Mouse (Mus musculus): ENCODE measurements around the gene Lamp5.

Gene Lamp5

GRCm38 (mm10) chr2:136051688-136052289, at the start of gene Lamp5:
Lamp5 (plus strand) TSS chr2:136052239.
- DNase-seq (ENCODE audit: extremely low read depth, low read depth, low spot score) = no peak

DNA sequence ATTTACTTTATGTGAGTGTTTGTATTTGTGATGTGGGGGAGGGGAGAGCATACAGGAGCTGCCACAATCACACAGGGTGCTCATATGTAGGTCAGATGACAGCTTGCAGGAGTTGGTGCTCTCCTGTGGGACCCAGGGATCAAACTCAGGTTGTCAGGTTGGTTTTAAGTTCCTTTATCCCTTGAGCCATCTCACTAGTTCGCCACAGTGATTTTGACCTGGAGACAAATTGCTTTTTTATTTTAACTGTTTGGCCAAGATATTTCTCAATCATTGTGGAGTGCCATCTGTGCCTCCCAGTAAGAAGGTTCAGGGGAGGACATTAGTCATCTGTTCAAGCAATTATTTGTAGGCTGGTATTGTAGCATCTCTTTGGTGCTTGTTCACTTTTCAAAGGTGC, 48.2 kb upstream of the Lamp5 start:
- no peak for DNase-seq (ENCODE audit: extremely low read depth, low read depth, low spot score)

DNA sequence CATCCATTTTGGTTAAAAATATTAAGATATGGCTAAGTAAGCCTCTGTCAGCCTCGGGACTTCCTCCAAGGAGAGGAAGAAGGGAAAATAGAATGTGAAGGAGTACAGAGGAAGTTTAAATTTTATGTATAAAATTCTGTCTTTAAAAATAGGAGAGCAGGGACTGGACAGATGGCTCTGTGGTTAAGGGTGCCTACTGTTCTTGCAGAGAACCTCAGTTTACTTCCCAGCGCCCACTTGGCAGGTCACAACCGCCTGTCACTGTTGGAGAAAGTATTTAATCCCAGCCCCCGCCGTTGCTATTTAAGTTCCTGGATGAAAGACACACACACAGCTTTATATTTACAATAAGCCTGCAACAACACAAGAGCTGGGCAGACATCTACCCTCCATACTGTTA, 45.8 kb upstream of the Lamp5 start:
- no peak for DNase-seq (ENCODE audit: extremely low read depth, low read depth, low spot score)

DNA sequence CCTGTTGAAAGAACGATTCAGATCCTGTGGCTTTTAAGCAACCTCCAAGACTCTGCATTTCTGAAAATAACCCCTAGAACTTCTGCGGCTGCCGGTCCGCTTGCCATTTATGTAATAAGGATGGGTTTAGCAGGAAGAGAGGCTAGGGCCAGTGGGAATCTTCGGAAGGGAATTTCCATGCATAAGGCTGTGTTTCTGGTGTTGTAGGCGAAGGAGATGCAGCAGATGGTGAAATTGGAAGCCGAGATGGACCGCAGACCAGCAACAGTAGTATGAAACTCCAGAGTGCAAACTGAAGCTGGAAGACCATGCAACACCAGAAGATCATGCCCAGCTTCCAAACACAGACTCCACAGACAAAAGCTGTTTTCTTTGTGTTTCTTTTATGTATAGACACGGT, 39.3 kb upstream of the Lamp5 start:
- no peak for DNase-seq (ENCODE audit: extremely low read depth, low read depth, low spot score)

GRCm38 (mm10) chr2:136048464-136048863, 3.6 kb upstream of the Lamp5 start:
- no peak for DNase-seq (ENCODE audit: extremely low read depth, low read depth, low spot score)

DNA sequence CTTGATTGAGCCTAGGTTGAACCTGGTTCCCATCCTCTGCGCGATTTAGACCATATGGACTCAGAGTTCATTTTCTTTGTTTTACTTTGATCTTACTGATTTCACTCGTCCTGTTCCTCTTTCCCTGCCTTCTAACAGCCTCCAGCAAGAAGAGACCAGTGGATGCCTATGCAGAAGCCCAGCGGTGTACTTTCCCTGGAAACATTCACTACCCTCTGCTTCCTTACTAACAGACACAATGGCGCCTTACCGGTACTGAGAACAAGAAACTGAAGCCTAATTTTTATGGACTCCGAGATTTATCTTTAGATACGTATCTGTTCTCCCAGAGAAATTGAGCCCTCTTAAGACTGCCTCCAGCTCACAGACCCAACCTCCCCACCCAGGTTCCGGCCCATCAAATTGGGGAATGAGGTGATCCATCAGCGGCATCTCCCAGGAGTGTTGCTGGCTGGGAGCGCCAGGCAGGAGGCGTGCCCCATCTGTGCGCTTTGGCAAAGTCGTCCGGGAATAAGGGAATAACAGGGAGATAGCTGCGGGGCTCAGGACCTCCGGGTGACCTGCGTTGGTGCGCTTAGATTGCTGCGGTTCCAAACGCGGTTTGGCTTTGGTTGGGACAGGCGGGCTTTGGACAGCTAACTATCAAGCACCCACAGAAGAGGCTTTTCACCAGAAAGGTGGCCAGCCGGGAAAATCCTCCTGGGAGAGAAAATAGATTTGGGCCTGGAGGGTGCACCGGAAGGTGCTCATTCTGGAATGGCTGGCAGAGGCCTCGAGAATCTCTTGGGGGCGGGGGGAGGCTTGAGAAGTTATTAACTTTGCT, 1.0 kb upstream of the Lamp5 start:
- DNase-seq (ENCODE audit: extremely low read depth, low read depth, low spot score) = no peak

GRCm38 (mm10) chr2:136057861-136058331, 5.9 kb downstream of the Lamp5 start:
- no peak for DNase-seq (ENCODE audit: extremely low read depth, low read depth, low spot score)

DNA sequence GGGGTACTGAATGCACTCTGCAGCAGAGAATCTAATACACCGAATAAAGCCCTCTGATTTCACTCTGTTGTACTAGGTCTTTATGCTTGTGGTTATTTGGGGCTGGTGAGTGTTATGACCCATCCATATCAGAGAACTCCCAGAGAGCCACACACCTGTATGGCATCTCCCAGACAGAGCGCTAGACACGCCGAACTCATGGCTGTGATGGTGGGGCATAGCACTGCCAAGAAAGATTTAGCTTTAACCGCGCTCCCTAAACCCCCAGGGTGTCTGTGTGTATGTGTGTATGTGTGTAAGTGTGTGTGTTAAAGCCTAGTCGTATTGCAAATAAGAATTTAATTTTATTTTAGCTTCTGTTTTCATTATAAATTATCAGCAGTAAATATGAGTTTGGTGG, 6.4 kb downstream of the Lamp5 start:
- no peak for DNase-seq (ENCODE audit: extremely low read depth, low read depth, low spot score)

- no peak for DNase-seq (ENCODE audit: extremely low read depth, low read depth, low spot score)
Observed at GRCm38 (mm10) chr2:136059029-136059669, 7.1 kb downstream of the Lamp5 start.

DNA sequence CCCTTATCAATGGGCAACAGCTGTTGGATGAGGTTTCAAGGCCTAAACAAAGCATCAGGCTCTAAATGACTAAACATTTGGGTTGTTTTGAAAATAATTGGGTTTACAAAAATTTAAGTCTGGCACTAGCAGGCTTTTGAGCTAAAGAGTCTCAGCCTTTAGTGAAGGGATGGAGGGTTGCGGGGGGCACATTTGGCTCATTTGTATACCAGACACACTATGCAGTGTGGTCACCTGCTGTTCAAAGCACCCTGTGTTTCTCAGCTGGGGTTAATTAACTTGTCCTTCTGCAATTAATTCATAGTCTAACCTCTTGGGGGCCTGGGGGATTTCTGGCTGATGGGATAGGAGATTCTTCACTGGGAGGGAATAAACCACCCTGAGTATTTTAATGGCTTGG, 12.3 kb downstream of the Lamp5 start:
- no peak for DNase-seq (ENCODE audit: extremely low read depth, low read depth, low spot score)

- DNase-seq (ENCODE audit: extremely low read depth, low read depth, low spot score) = no peak
Observed at GRCm38 (mm10) chr2:136095978-136096377, 43.9 kb downstream of the Lamp5 start.

DNA sequence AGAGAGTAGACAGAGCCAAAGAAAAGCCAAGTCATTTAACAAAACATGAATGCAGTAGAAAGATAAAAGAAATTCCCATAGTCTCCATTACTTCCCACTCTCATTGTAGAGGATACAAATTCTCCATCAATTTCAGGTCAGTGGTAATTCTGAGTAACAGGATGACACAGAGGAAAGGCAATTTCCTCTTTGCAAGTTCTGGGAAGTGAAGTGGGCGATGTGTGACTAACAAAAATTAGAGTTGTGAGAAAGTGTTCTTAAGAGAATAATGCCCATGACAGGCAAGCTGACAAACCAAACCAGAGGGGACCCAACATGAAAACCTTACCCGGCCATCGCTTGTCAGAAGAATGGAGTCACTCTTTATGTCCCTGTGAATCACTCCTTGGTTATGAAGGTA, 45.1 kb downstream of the Lamp5 start:
- no peak for DNase-seq (ENCODE audit: extremely low read depth, low read depth, low spot score)

- no peak for DNase-seq (ENCODE audit: extremely low read depth, low read depth, low spot score)
Observed at GRCm38 (mm10) chr2:136107597-136107996, 55.6 kb downstream of the Lamp5 start.

DNA sequence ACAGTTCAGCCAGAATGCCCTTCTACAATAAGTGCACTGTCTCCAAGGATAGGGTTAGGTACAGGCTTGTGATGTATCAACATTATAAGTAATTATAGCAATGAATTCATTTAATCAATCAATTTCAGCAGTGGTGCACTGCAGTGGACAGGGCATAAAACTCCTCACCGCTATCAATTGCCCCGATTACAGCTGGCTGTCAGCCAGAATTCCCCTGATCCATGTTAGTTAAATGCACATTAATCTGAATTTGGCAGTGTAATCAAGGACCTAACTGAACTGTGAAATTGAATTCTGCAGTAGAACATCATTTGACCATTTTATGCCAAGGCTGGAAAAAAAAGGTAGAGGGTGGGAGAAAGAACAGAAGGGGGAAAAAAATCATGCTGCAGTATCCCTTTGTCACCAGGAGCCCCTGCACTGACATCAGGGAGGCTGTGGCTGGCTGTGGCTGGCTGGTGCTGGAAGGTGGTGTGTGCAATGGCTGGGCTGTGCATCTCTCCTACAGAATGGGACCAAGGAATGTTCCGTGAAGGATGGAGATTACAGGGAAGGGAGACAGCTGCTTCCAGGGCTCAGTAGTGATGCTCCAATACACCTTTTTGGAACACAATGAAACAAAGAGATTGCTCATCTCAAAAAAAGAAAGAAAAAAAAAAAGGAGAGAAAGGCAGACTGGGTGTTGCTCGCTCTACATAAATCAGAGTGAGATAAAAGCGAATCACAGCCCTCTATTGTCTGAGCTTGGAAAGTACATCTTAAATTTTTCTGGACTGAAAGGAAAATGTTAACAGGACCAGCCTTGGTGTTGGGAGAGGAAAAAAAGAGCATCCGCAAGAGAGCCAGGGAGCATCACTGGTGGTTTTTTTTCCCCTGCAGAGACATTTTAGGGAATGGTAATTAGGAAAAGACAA, 56.3 kb downstream of the Lamp5 start:
- DNase-seq (ENCODE audit: extremely low read depth, low read depth, low spot score) = no peak

DNA sequence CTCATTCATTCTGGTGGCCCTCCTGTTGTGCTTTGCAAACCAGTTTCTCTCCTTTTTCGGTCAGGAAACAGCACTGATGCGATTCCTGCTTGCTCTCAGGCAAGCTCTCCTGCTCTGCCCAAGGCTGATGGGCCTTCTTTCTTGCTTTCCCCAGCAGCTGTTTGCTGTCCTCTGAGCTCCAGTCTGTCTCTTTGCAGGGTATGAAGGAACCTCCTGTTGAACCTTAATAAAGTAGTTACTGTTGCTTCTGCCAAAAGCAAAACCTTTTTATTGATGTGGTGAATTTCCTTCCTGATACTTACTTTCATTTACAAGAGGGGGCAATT, 57.0 kb downstream of the Lamp5 start:
- no peak for DNase-seq (ENCODE audit: extremely low read depth, low read depth, low spot score)

GRCm38 (mm10) chr2:136113374-136113773, 61.3 kb downstream of the Lamp5 start:
- DNase-seq (ENCODE audit: extremely low read depth, low read depth, low spot score) = no peak

DNA sequence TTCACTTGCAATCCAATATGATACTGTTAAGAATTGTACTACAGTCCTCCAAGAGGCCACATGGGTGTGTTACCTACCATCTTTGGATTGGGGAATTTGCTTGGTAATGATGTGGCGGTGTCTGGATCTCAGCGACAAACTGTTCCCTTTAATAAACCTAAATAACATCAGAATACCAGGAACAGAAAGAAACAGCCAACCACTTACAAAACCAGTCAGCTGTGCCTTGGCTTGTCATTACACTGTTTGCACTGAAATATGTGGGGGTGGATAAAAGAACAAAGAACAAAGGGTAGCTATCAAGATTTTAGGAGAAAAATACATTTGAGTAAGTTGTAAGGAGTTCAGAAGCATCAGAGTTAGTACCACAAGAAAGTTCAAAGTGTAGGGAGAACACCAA, 66.0 kb downstream of the Lamp5 start:
- no peak for DNase-seq (ENCODE audit: extremely low read depth, low read depth, low spot score)

Data from fat pad, adult 2 months (tissue).